Mouse (Mus musculus) ZHBTc4 (cell line): ENCODE measurements around the gene Gucy2e.

Experiments
- DNase-seq: peaks from one replicate; pipeline ENCODE4 v3.0.0-alpha.2; 2011; ENCODE audit warnings: low read depth, low spot score

The Gucy2e gene

DNA sequence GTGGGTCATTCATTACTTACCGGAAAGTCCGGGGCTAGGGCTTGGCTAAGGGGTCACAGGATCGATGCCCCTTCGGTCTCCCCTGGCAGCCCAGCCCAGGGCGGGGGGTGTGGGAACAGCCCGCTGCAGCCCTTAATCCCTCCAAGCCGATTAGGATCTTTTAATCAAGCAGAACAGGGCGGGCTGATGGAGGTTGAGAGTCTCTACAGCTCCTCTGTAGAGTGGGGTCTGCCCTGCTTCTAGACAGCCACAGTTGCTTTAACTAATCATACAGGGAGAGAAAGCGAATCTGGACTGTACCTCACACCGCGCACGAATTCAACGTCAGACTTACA is at the start of gene Gucy2e:
Gucy2e (minus strand) TSS at position 111 of the 335 bp plus-strand sequence.
- DNase-seq: no peak

- DNase-seq: no peak
These were observed 40.4 kb upstream of the Gucy2e start for GRCm38 (mm10) chr11:69277267-69277666.

- no peak for DNase-seq
These were observed 39.2 kb upstream of the Gucy2e start for GRCm38 (mm10) chr11:69276081-69276480.

DNA sequence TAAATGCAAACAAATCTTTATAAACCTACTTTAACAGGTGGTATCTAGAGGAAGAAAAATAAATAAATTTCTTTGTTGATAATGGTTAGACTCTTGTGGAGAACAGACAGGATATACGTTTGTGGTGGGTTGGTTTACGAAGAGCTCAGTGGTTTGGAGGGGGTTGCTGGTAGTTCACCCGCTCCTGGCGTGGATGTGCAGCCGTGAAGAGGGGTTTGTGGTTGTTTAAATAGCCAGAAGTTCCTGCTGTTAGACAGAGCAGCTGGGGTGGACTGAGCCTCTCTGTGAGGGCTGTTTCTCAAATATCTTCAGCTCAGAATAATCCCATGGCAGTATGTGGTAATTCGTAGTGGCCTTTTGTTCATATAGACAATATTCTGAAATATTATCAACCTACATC is 38.8 kb upstream of the Gucy2e start:
- no peak for DNase-seq

DNA sequence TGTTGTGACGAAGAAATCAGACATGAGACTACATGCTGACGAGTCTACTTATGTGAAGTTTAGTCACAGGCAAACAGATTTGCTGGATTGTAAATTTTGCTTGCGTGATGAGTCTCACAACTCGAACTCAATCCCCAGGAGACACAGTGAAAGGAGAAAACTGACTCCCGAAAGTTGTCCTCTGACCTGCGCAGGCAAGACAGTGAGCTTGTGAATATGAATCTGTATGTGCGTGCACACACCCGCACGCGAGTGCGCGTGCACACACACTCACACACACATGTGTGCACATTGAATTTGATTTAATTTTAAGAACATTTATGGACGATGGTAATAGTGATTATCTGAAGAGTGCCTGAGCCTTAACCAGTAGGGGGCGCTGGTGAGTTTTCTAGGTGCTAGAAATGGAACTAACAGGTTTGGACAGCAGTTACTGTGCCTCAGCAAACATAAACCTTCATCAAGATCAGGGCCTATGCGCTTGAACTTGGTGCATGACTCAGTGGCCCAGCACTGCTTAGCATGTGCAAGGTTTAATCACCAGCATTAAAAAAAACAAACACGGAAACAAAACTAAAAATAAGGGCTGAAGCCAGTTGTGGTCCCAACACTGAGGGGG is 35.4 kb upstream of the Gucy2e start:
- DNase-seq: peak; percentile 81

DNA sequence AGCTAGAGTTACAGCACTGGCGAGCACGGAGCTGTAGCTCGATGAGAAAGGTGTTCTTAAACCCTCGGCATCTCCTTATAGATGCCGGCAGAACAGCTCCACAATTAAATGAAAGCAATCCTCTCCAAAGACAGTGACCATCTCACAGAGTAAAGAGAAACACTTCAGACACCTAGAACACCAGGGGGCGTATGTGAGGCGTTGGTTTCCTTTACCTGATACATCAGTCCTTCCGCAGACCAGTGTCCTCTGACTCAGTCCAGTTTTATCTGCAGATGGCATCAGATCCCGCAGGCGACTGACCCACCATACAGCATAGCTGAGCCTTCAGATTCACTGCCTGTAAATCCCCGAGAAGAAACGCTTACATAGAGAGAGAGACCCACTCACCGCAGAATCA is 32.7 kb upstream of the Gucy2e start:
- DNase-seq: peak; percentile 70

DNA sequence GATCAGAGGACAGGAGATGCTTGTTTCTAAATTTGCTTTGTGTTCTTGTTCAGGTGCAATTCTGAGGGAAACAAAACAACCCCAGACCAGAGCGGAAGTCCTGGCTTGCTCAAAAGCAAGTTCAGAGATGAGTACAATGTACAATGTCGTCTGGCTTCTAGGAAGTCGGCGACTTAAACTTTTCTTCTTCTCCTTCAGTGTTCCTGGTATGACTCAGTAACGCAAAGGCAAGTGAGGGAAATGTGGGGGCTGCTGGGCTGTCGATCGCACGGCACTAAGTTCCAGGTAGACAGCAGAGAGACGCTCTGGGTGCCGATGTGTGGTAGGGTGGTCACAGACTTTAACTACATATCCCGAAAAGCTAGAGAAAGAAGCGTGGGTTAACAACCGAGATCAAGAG is 31.3 kb upstream of the Gucy2e start:
- no peak for DNase-seq

DNA sequence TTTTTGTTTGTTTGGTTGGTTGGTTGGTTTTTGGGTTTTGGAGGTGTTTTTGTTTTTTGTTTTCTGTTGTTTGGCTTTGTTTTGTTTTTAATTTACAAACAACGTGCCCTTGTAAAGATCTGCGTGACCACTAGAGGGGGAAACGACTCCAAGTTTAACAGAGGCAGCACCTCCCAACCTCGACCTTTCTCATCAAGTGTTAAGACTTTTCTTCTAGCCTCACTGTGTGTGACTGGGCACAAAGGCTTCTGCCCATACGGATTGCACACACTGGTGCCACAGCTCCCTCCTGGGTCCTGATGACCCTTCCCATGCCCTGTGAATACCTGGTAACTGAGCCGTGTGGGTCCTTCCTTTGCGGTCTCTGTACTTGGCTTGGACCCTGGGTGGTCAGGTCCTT is 30.5 kb upstream of the Gucy2e start:
- peak; percentile 80 for DNase-seq

DNA sequence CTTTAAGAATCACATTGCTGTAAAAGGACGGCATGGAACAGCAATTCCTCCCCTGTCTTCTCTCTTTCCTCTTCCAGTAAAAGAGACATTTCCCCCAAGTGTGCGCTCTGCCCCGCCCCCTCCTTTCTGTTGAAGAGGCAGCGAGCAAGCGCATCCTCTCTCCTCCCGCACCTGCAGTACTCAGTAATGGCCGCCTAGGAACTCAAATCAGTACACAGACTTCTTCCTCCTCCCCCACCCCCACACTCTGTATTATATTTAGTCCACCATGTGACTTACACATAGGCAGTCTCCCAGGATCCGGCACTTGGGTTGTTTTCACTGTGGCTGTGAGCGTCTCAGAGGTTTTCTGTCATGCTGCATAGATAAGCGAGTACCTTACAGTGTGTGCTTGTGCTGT is 29.4 kb upstream of the Gucy2e start:
- DNase-seq: peak; percentile 51

DNA sequence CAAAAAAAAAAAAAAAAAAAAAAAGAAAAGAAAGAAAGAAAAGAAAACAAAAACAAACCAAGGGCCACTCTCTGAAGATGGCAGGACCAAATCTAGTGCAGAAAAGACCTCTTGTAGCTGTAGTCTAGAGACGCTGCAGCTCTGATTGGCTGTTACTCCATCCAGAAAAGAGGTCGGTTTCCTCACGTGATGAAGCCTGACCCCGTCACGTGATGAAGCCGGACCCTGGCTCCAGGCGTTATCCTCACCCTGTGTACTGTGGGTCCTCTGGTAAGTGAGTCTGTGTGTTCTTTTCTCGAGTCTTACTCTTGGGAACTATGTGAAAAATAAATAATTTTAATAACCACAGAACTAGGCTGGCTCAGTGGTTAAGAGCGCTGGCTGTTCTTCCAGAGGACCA is 28.6 kb upstream of the Gucy2e start:
- peak; percentile 45 for DNase-seq

- no peak for DNase-seq
These were observed 27.4 kb upstream of the Gucy2e start for GRCm38 (mm10) chr11:69264276-69264675.

DNA sequence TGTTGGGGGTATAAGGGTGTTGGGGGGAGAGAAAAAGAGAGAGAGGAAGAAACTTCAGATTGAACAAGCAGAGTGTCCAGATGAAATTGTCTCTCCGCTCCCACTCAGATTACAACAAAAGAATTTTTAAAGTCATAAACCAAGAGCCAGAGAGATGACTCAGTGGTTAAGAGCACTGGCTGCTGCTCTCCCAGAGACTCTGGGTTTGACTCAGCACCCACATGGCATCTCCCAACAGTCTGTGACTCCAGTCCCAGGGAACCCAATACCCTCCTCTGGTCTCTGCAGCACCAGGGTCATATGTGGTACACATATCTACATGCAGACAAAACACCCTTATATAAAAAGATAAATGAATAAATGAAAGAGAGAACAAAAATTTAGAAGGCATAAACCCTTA is 23.3 kb upstream of the Gucy2e start:
- no peak for DNase-seq

- DNase-seq: peak; percentile 89
These were observed 21.5 kb upstream of the Gucy2e start for GRCm38 (mm10) chr11:69258287-69258686.

- DNase-seq: peak; percentile 60
These were observed 21.0 kb upstream of the Gucy2e start for GRCm38 (mm10) chr11:69257807-69258206.

GRCm38 (mm10) chr11:69257072-69257471 is 20.2 kb upstream of the Gucy2e start:
- no peak for DNase-seq

DNA sequence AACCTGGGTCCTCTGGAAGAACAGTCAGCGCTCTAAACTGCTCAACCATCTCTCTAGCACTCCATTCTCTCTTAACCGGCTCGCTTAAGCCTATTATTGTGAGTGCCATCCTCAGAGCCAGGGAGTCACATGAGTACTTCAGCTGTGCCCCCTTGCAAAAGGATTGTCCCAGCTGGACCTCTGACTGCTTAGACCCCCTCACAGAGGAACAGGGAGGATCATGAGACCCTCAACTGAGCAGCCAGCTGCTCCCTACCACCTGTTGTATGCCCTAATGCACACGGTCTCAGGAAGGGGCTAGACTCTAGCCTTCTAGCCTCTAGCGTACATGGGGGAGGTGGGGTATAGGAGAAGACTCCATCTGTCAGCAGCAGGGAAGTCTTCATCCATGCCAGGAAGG is 18.0 kb upstream of the Gucy2e start:
- no peak for DNase-seq

DNA sequence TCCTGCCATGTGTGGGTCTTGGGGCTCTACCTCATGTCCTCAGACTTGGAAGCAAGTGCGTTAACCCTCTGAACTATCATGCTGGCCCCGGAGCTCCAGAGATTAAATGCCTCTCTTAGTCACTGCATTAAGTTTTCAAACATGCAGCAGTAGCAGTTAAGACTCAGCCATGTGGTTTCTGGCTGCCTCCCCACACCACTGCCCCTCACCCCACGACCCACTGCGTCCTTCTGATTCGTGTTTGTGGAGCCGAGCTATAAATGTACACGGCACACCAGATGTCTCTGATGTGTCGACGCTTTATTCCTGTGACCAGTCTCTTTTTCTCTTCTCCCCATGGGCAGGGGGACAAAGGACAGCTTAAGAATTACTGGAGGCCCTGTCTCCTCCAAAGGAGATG is 16.3 kb upstream of the Gucy2e start:
- no peak for DNase-seq

- no peak for DNase-seq
These were observed 15.1 kb upstream of the Gucy2e start for GRCm38 (mm10) chr11:69251953-69252352.

DNA sequence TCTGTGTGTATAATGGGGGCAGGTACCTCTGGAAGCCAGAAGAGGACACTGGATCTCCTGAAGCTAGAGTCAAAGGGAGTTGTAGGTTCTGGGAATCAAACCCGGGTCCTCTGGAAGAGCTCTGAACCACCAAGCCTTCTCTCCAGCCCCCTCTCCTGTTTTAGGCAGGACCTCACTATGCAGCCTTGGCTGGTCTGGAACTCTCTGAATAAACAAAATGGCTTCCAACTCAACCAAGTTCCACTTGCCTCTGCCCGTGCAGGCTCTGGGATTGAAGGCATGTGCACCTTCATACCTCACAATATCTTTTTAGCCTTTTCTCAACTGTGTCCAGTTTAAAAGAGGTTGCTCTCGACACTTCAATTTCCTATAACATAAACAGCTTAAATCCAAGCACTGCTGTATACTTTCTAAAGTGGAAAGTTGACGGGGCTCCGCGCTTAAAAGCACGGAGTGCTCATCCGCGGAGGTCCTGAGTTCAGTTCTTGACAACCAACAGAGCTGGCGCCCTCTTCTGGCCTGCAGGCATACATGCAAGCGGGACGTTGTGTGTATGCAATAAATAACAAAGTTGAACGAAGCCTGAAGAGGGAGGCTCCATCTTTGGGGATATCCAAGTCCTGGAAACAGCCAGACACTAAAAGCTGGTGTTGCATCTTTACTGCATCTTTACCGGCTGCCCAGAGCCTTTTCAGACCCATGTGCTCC is 14.5 kb upstream of the Gucy2e start:
- DNase-seq: peak; percentile 88

DNA sequence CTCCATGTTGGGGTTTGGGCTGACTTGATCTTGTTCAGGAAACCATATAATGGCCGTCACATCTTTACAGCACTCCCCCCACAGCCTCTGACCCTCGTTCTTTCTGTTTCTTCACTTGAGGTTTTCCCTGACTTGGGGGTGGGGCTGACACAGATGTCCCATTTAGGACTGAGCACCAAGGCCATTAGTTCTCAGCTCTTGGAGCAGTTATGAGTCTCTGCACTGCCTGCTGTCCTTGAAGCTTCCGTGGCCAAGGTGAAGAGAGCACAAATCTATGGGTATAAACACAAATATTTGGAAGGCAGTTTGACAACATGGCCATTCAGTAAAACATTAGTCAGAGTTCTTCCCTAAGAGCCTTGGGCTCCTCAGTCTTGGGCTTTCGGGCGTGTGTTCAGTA is 13.3 kb upstream of the Gucy2e start:
- DNase-seq: no peak

DNA sequence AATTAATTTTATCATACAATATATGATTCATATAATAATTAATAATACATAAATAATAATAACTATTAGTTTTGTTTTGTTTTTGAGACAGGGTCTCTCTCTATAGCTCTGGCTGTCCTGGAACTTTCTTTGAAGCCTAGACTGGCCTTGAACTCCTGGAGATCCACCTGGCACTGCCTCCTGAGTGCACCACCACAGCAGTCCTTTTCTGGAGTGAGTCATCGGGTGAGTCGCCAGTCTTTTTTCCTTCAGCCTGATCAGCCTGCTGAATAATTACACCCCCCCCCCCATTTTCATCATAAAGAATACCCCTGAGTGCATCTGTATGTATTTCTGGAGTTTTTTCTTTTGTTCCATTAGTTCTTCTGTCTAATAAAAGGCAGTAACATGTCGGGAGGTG is 12.3 kb upstream of the Gucy2e start:
- DNase-seq: no peak

DNA sequence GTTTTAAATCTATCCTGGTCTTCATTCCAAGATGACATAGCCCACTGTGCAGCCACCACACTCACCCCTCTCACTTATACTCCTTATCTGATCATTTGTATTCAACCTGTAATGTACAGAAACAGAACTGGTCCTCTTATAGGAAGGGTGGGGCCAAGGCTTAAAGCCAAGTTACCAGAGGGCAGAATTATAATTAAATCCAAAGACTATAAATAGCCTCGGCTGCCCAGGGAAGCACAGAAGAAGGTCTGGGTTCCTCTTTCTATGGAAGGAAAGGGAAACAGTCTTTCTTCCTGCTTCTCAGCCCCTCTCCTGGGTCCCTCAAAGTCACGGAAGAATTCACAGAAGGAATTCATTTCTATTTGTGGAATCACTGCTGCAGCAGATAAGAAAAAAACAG is 8.8 kb upstream of the Gucy2e start:
- no peak for DNase-seq

- peak; percentile 57 for DNase-seq
These were observed 8.1 kb upstream of the Gucy2e start for GRCm38 (mm10) chr11:69244911-69245310.
